Mouse (Mus musculus): ENCODE results near the gene Nipa1. TPM values are rescaled to one million over a fixed set of nuclear protein-coding genes. Genes with fewer than 3 reads are reported as not detected.

The Nipa1 gene
- polyA plus RNA-seq, 1 experiment from 2014 or later: 8.3 TPM

DNA sequence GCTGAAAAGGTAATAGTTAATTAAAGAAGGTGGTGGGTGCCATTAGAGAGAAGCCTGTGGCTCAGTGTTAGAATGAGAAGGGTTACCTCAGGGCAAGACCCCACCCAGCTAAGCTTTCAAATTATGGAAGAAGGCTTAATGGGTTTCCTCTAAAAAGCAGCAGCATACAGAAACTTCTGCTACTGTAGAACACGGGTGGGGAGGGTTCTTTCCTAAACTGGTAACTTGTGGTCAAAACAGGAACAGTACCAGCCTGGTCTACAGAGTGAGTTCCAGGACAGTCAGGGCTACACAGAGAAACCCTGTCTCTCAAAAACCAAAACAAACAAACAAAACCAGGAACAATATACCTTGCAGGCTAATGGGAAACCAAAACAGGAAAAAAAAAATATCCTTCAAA is 50.3 kb downstream of the Nipa1 start:
- H3K9me3 ChIP-seq (replicated peaks; ENCODE audit: control insufficient read depth, low read length): no peaks in the 10 kb centered on the region
- H3K4me2 ChIP-seq (ENCODE audit: low read depth, low read length): no peak overlapping the region
- H3K4me3 ChIP-seq (ENCODE audit: low read depth, low read length): no peak overlapping the region
- ATAC-seq (replicated peaks; ENCODE audit: insufficient number of reproducible peaks, low FRiP score, low TSS enrichment, low read depth) (no peak), DNase-seq (ENCODE audit: low spot score) (no peak)
- no peak overlapping the region for H3K9ac ChIP-seq (replicated peaks; ENCODE audit: low read length)
- 0 out of 2 replicates have a peak, but pooled peaks cover 2% of the 10 kb centered on the region for H3K4me1 ChIP-seq (ENCODE audit: control insufficient read depth, insufficient read depth, low read length)
- H3K27me3 ChIP-seq (ENCODE audit: control insufficient read depth, insufficient read depth, low read length): no peaks in the 10 kb centered on the region
- no peaks in the 10 kb centered on the region for H3K36me3 ChIP-seq (replicated peaks; ENCODE audit: control insufficient read depth, insufficient read depth, low read depth, low read length)
- H3K27ac ChIP-seq (replicated peaks; ENCODE audit: low read depth, low read length): no peak overlapping the region
- 74% methylated on average over 1 of the region's 1 CpGs for WGBS

DNA sequence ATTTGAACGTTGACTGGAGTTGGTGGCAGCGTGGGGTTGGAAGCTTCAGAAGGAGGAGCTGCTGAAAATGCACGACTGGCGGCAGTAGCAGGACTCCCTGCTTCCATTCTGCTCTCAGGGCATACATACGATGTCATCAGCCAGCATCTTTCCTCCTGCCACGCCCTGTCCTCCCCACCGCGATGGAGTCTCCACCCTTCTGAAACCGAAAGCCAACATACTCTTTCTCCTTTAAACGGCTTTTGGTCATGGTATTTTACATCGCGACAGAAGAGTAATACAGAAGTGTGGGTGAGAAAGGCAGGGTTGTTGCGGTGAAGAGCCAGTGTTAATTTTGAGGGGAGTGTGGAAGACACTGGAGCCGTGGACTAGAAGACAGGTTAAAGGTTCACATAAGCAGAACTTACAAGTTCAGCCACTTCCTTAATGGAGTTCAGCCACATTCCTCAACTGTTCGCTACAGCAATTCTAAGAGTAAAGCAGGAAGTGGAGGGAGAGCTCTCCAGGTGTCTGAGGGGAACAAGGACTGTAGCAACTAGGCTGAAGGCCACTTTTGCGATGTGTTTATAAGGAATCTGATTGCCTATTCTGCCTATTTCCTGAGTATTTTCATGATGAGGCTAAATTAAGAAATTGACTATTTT is 51.4 kb downstream of the Nipa1 start:
- Histone ChIP-seq H3K9me3 (replicated peaks; ENCODE audit: control insufficient read depth, low read length) (no peaks in the 10 kb centered on the region), H3K4me3 (ENCODE audit: low read depth, low read length) (no peak overlapping the region), H3K4me2 (ENCODE audit: low read depth, low read length) (peak overlapping the region; percentile 23; the same call in 1 of the 2 replicates), H3K9ac (replicated peaks; ENCODE audit: low read length) (no peak overlapping the region), H3K27ac (replicated peaks; ENCODE audit: low read depth, low read length) (no peak overlapping the region), H3K36me3 (replicated peaks; ENCODE audit: control insufficient read depth, insufficient read depth, low read depth, low read length) (no peaks in the 10 kb centered on the region), H3K4me1 (ENCODE audit: control insufficient read depth, insufficient read depth, low read length) (0 out of 2 replicates have a peak, but pooled peaks cover 2% of the 10 kb centered on the region), H3K27me3 (ENCODE audit: control insufficient read depth, insufficient read depth, low read length) (no peaks in the 10 kb centered on the region)
- WGBS: 46% methylated on average over 16 of the region's 16 CpGs
- DNase-seq (ENCODE audit: low spot score): no peak
- no peak for ATAC-seq (replicated peaks; ENCODE audit: insufficient number of reproducible peaks, low FRiP score, low TSS enrichment, low read depth)

DNA sequence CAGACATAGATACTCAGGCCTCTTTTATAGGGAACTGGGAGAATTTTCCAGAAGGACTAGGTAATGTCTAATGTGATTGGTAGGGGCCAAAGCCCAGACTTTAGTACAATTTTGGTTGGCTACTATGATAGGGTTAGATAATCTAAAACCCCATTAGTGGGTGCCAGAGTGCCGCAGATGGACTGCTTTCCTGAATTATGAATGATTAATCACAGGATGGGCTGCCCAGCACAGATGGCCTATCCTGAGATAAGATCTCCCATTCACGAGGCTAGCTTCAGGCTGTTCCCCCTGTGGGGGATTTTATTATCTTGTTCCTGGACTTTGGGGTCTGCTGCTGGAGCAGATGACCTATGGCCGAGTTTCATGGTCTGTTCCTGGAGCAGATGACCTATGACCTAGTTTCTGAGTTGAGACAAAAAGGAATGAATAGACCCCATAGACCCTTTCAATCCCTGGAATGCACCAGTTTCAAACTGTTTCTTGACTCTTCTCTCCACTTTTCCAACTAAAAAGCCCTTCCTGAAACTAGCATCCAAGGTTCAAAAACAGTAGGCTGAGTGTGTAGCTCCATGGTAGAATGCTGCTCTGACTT is 52.8 kb downstream of the Nipa1 start:
- H3K27me3 ChIP-seq (ENCODE audit: control insufficient read depth, insufficient read depth, low read length): no peaks in the 10 kb centered on the region
- WGBS: 28% methylated on average over 3 of the region's 3 CpGs
- DNase-seq (ENCODE audit: low spot score): no peak
- no peaks in the 10 kb centered on the region for H3K36me3 ChIP-seq (replicated peaks; ENCODE audit: control insufficient read depth, insufficient read depth, low read depth, low read length)
- 0 out of 2 replicates have a peak, but pooled peaks cover 2% of the 10 kb centered on the region for H3K4me1 ChIP-seq (ENCODE audit: control insufficient read depth, insufficient read depth, low read length)
- H3K4me2 ChIP-seq (ENCODE audit: low read depth, low read length): no peak overlapping the region
- ATAC-seq (replicated peaks; ENCODE audit: insufficient number of reproducible peaks, low FRiP score, low TSS enrichment, low read depth): no peak
- H3K9me3 ChIP-seq (replicated peaks; ENCODE audit: control insufficient read depth, low read length): no peaks in the 10 kb centered on the region
- no peak overlapping the region for H3K9ac ChIP-seq (replicated peaks; ENCODE audit: low read length)
- no peak overlapping the region for H3K4me3 ChIP-seq (ENCODE audit: low read depth, low read length)
- no peak overlapping the region for H3K27ac ChIP-seq (replicated peaks; ENCODE audit: low read depth, low read length)

DNA sequence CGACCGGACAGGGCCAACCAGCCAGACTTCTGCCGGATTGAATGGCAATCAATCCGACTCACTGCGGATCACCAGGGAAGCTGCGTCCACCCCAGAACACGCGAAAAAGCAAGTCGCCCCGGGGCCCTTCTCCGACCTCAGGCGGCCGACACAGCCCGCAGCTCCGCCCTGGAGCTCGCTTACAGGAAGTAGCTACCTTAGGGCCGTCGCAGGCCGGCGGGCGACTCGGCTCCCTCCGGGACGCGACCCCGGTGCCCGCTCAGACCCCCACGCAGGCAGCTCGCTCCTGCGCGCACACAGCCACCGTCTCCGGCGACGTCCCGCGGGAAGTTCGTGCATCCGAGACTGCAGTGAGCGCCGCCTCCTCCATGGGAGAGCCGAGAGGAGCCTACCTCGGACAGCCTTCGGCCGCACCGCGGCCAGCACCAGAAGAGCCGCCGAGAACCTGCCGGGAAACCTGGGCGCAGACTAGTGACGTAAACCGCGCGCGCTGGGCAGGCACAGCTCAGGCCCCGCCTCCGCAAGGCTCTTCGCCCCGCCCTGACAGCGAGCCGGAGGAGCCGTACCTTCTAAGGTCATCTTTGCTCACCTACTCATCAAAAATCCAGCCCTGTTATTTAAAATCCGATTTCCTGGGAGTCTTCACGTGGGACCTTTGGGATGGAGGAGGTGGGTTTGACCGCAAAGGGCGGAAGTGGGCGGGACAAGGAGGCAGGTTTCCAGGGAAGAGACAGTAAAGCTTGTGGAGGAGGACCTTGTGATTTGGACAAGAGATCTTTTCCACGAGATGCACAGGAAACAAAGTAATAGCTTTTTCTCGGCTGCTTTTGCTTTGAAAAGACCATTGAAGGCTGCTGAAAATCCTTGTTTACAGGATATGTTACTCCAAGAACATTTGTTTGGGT is 57.5 kb downstream of the Nipa1 start, which contains the start of gene Nipa2:
Gene Nipa2, minus strand, starts transcription at position 473 of the 905 bp plus-strand sequence.
- Histone ChIP-seq H3K27ac (replicated peaks; ENCODE audit: low read depth, low read length) (peak within 1 kb of the TSS; percentile 59), H3K36me3 (replicated peaks; ENCODE audit: control insufficient read depth, insufficient read depth, low read depth, low read length) (no peaks in the 10 kb centered on the region), H3K4me3 (ENCODE audit: low read depth, low read length) (peak within 1 kb of the TSS; percentile 89), H3K4me1 (ENCODE audit: control insufficient read depth, insufficient read depth, low read length) (no peaks in the 10 kb centered on the region), H3K9ac (replicated peaks; ENCODE audit: low read length) (peak within 1 kb of the TSS; percentile 93), H3K9me3 (replicated peaks; ENCODE audit: control insufficient read depth, low read length) (no peaks in the 10 kb centered on the region), H3K4me2 (ENCODE audit: low read depth, low read length) (peak within 1 kb of the TSS; percentile 49), H3K27me3 (ENCODE audit: control insufficient read depth, insufficient read depth, low read length) (no peaks in the 10 kb centered on the region)
- ATAC-seq (replicated peaks; ENCODE audit: insufficient number of reproducible peaks, low FRiP score, low TSS enrichment, low read depth) (peak; percentile 96), DNase-seq (ENCODE audit: low spot score) (peak; percentile 93)
- WGBS: under 1% methylated on average over 68 of the region's 70 CpGs

DNA sequence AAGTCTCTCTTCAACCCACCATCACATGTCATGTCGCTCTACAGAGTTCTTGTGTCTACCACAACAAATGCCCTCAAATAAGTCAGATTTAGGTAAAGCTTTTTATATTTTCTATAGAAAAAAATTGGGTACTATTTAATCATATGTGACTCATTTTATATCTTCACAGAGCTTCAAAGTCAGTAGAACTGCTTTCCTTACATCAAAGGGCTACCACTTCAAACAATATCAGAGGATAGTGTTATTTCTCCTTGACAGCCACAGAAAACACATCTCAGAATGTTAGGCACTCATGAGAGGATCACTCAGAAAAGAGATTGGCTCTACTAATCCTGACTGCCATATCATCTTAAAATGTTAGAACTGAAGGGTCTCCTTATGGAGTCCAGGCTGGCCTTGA is 59.2 kb downstream of the Nipa1 start:
- no peaks in the 10 kb centered on the region for H3K4me1 ChIP-seq (ENCODE audit: control insufficient read depth, insufficient read depth, low read length)
- H3K9me3 ChIP-seq (replicated peaks; ENCODE audit: control insufficient read depth, low read length): no peaks in the 10 kb centered on the region
- DNase-seq (ENCODE audit: low spot score) (no peak), ATAC-seq (replicated peaks; ENCODE audit: insufficient number of reproducible peaks, low FRiP score, low TSS enrichment, low read depth) (no peak)
- no peaks in the 10 kb centered on the region for H3K36me3 ChIP-seq (replicated peaks; ENCODE audit: control insufficient read depth, insufficient read depth, low read depth, low read length)
- H3K27me3 ChIP-seq (ENCODE audit: control insufficient read depth, insufficient read depth, low read length): no peaks in the 10 kb centered on the region
- WGBS: 95% methylated on average over 1 of the region's 1 CpGs
- H3K4me3 ChIP-seq (ENCODE audit: low read depth, low read length): no peak overlapping the region
- H3K4me2 ChIP-seq (ENCODE audit: low read depth, low read length): no peak overlapping the region
- H3K27ac ChIP-seq (replicated peaks; ENCODE audit: low read depth, low read length): no peak overlapping the region
- H3K9ac ChIP-seq (replicated peaks; ENCODE audit: low read length): no peak overlapping the region

DNA sequence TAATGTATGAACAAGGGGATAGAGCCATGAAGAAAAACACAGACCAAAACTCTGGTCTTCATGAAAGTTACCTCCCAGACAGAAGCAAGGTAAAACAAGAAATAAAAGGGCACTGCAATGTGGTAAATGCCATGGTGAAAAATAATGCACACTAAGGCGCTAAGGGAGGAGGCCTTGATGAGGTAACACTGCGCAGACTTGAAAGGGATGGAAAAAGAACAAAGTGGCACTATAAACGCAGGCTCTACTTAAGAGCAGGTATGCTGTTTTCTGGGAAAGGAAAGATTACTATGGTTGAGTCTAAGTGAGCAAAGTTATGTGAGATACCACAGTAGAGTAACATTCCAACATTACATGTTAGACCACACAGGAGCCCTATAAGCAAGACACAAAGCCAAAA is 60.0 kb downstream of the Nipa1 start:
- Histone ChIP-seq H3K27ac (replicated peaks; ENCODE audit: low read depth, low read length) (no peak overlapping the region), H3K36me3 (replicated peaks; ENCODE audit: control insufficient read depth, insufficient read depth, low read depth, low read length) (no peaks in the 10 kb centered on the region), H3K4me3 (ENCODE audit: low read depth, low read length) (no peak overlapping the region), H3K4me2 (ENCODE audit: low read depth, low read length) (no peak overlapping the region), H3K9me3 (replicated peaks; ENCODE audit: control insufficient read depth, low read length) (no peaks in the 10 kb centered on the region), H3K27me3 (ENCODE audit: control insufficient read depth, insufficient read depth, low read length) (no peaks in the 10 kb centered on the region), H3K4me1 (ENCODE audit: control insufficient read depth, insufficient read depth, low read length) (no peaks in the 10 kb centered on the region), H3K9ac (replicated peaks; ENCODE audit: low read length) (no peak overlapping the region)
- DNase-seq (ENCODE audit: low spot score) (no peak), ATAC-seq (replicated peaks; ENCODE audit: insufficient number of reproducible peaks, low FRiP score, low TSS enrichment, low read depth) (no peak)
- 95% methylated on average over 3 of the region's 3 CpGs for WGBS

DNA sequence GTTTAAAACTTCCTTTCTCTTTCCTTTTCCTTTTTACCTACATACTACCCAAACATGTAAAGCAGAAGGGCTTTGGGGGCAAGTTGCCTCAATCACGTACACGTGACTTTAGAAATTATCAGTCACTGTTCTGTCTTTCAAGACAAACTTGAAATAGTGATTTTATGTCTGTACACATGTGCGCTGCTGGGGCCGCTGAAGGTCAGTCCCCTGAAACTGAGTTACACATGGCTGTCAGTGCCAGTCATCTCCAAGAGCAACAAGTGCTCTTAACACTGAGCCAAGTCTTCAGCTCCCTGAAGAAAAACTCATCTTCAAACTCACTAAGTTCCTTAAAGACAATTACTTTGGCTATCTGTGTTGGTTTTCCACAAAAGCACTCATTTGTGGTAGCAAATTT is 61.8 kb downstream of the Nipa1 start:
- Histone ChIP-seq H3K4me2 (ENCODE audit: low read depth, low read length) (no peak overlapping the region), H3K4me1 (ENCODE audit: control insufficient read depth, insufficient read depth, low read length) (no peaks in the 10 kb centered on the region), H3K9me3 (replicated peaks; ENCODE audit: control insufficient read depth, low read length) (no peaks in the 10 kb centered on the region), H3K4me3 (ENCODE audit: low read depth, low read length) (no peak overlapping the region), H3K27ac (replicated peaks; ENCODE audit: low read depth, low read length) (no peak overlapping the region), H3K27me3 (ENCODE audit: control insufficient read depth, insufficient read depth, low read length) (no peaks in the 10 kb centered on the region), H3K9ac (replicated peaks; ENCODE audit: low read length) (no peak overlapping the region), H3K36me3 (replicated peaks; ENCODE audit: control insufficient read depth, insufficient read depth, low read depth, low read length) (no peaks in the 10 kb centered on the region)
- WGBS: 94% methylated on average over 4 of the region's 4 CpGs
- ATAC-seq (replicated peaks; ENCODE audit: insufficient number of reproducible peaks, low FRiP score, low TSS enrichment, low read depth) (no peak), DNase-seq (ENCODE audit: low spot score) (no peak)

DNA sequence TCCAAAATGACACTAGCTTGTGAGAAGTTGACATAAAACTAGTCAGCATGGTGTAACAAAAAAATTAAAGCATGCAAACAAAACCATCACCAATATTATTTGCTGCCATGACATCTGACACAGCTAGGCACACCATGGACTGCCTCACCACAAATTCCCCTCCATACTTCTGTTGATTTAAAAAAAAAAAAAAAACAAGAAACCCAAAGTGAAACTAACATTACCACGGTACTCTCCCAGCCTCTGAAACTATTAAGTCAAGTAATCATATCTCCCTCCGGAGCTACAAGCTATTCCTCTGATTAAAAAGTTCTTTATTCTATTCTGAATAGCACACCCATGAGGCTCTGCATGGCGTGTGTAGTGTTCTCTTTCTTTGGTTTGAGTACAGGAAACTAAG is 62.6 kb downstream of the Nipa1 start:
- no peaks in the 10 kb centered on the region for H3K36me3 ChIP-seq (replicated peaks; ENCODE audit: control insufficient read depth, insufficient read depth, low read depth, low read length)
- no peak overlapping the region for H3K4me2 ChIP-seq (ENCODE audit: low read depth, low read length)
- no peak overlapping the region for H3K27ac ChIP-seq (replicated peaks; ENCODE audit: low read depth, low read length)
- 88% methylated on average over 3 of the region's 3 CpGs for WGBS
- H3K4me3 ChIP-seq (ENCODE audit: low read depth, low read length): no peak overlapping the region
- H3K9ac ChIP-seq (replicated peaks; ENCODE audit: low read length): no peak overlapping the region
- no peaks in the 10 kb centered on the region for H3K9me3 ChIP-seq (replicated peaks; ENCODE audit: control insufficient read depth, low read length)
- no peaks in the 10 kb centered on the region for H3K27me3 ChIP-seq (ENCODE audit: control insufficient read depth, insufficient read depth, low read length)
- DNase-seq (ENCODE audit: low spot score) (no peak), ATAC-seq (replicated peaks; ENCODE audit: insufficient number of reproducible peaks, low FRiP score, low TSS enrichment, low read depth) (no peak)
- H3K4me1 ChIP-seq (ENCODE audit: control insufficient read depth, insufficient read depth, low read length): no peaks in the 10 kb centered on the region
